Mouse (Mus musculus) C2C12 (cell line): Measurements from ENCODE around the gene Grid1.

Source experiments
- CEBPB ChIP-seq: IDR thresholded peaks from one replicate; pipeline ENCODE4 v1.6.1; 2011; ENCODE audit warnings: low read depth, mild to moderate bottlenecking, control low read depth, moderate library complexity
- CTCF ChIP-seq: IDR thresholded peaks from one replicate; pipeline ENCODE4 v1.5.1; 2011; ENCODE audit not compliant: control insufficient read depth, insufficient read depth, insufficient read length

- TF ChIP-seq CTCF = no peak
- TF ChIP-seq CEBPB = no peak
These were observed 126.3 kb downstream of the Grid1 start for GRCm38 (mm10) chr14:34946314-34946583.
